Mouse (Mus musculus): ENCODE results near the gene Eras. TPM values are rescaled to one million over a fixed set of nuclear protein-coding genes. Genes with fewer than 3 reads are reported as not detected.

Gene Eras
- not detected in 2 replicates for polyA plus RNA-seq (2011; ENCODE audit: insufficient read length, low read depth, missing spikeins)

DNA sequence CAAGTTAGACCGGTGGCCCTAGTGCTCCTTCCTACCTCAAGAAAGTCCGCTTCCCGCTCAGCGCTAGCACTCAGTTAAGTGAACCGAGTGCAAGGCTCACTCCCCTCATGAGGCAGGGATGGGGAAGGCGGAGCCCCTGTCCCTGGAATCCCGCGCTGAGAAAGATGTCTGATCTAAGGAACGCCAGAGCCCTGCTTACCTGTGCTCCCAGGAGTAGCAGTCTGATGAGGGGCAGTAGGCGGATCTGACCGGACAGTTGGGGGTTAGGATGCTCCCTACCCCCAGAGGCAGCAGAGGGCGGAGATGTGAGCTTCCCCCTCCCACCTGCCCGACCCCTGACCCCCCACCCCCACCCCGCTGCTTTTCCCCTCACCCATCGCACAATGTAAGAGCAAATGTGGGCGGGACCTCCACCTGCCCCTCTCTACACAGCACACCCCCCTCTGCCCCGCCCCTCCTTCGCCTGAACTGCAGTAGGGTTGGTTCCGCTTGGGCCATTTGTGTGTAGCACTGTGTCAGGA lies at the start of gene Eras:
Eras (minus strand) TSS at position 338 of the 521 bp plus-strand sequence.
- Histone ChIP-seq H3K27ac (ENCODE audit: insufficient read depth, low read length) (no peak within 1 kb of the TSS), H3K4me3 (ENCODE audit: insufficient read depth, low read length) (no peak within 1 kb of the TSS), H3K4me1 (ENCODE audit: control insufficient read depth, insufficient read depth, low read length) (no peaks in the 10 kb centered on the region)
- TF ChIP-seq CTCF (IDR thresholded peaks at IDR 0.05; ENCODE audit: borderline replicate concordance, insufficient read depth, low read length) (no peak), POLR2A (IDR thresholded peaks at IDR 0.05; ENCODE audit: low read depth, low read length) (no peak)

GRCm38 (mm10) chrX:7977892-7978291 lies 49.5 kb upstream of the Eras start, which contains the start of gene Gata1:
Gata1 (minus strand) TSS chrX:7978071.
- TF ChIP-seq POLR2A (IDR thresholded peaks at IDR 0.05; ENCODE audit: low read depth, low read length) (no peak), CTCF (IDR thresholded peaks at IDR 0.05; ENCODE audit: borderline replicate concordance, insufficient read depth, low read length) (no peak)
- H3K4me3 ChIP-seq (ENCODE audit: insufficient read depth, low read length), result no peak within 1 kb of the TSS
- H3K4me1 ChIP-seq (ENCODE audit: control insufficient read depth, insufficient read depth, low read length), result no peaks in the 10 kb centered on the region
- no peak within 1 kb of the TSS for H3K27ac ChIP-seq (ENCODE audit: insufficient read depth, low read length)

- TF ChIP-seq CTCF (IDR thresholded peaks at IDR 0.05; ENCODE audit: borderline replicate concordance, insufficient read depth, low read length) (no peak), POLR2A (IDR thresholded peaks at IDR 0.05; ENCODE audit: low read depth, low read length) (no peak)
- Histone ChIP-seq H3K27ac (ENCODE audit: insufficient read depth, low read length) (no peak overlapping the region), H3K4me3 (ENCODE audit: insufficient read depth, low read length) (no peak overlapping the region), H3K4me1 (ENCODE audit: control insufficient read depth, insufficient read depth, low read length) (no peaks in the 10 kb centered on the region)
Measured at GRCm38 (mm10) chrX:7971292-7971691, 42.9 kb upstream of the Eras start.

DNA sequence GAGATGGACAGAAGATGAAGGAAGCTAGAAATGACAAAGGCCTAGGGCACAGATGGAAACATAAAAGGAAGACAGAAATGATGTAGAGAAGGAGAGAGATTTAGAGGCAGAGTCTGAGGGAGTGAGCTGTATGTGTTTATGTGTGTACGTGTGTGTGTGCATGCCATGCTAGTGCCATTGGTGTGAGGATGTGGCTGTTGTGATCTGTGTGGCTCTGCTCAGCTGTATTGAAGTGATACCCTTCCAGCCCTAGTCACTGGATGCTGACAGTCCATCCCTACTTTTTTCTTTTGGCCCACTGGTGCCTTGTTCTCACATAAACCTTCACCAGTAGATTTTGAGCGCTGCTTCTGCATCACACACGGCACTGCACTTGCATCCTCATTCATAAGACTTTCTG lies 40.5 kb upstream of the Eras start:
- Histone ChIP-seq H3K27ac (ENCODE audit: insufficient read depth, low read length) (no peak overlapping the region), H3K4me1 (ENCODE audit: control insufficient read depth, insufficient read depth, low read length) (no peaks in the 10 kb centered on the region), H3K4me3 (ENCODE audit: insufficient read depth, low read length) (no peak overlapping the region)
- no peak for TF ChIP-seq POLR2A (IDR thresholded peaks at IDR 0.05; ENCODE audit: low read depth, low read length)
- TF ChIP-seq CTCF (IDR thresholded peaks at IDR 0.05; ENCODE audit: borderline replicate concordance, insufficient read depth, low read length), result no peak

GRCm38 (mm10) chrX:7968226-7968625 lies 39.8 kb upstream of the Eras start:
- H3K4me1 ChIP-seq (ENCODE audit: control insufficient read depth, insufficient read depth, low read length), result no peaks in the 10 kb centered on the region
- H3K27ac ChIP-seq (ENCODE audit: insufficient read depth, low read length), result no peak overlapping the region
- no peak for TF ChIP-seq POLR2A (IDR thresholded peaks at IDR 0.05; ENCODE audit: low read depth, low read length)
- no peak for TF ChIP-seq CTCF (IDR thresholded peaks at IDR 0.05; ENCODE audit: borderline replicate concordance, insufficient read depth, low read length)
- no peak overlapping the region for H3K4me3 ChIP-seq (ENCODE audit: insufficient read depth, low read length)

GRCm38 (mm10) chrX:7967596-7968201 lies 39.3 kb upstream of the Eras start:
- no peak overlapping the region for H3K27ac ChIP-seq (ENCODE audit: insufficient read depth, low read length)
- TF ChIP-seq POLR2A (IDR thresholded peaks at IDR 0.05; ENCODE audit: low read depth, low read length), result no peak
- no peak overlapping the region for H3K4me3 ChIP-seq (ENCODE audit: insufficient read depth, low read length)
- H3K4me1 ChIP-seq (ENCODE audit: control insufficient read depth, insufficient read depth, low read length), result no peaks in the 10 kb centered on the region

GRCm38 (mm10) chrX:7966161-7966560 lies 37.8 kb upstream of the Eras start:
- no peaks in the 10 kb centered on the region for H3K4me1 ChIP-seq (ENCODE audit: control insufficient read depth, insufficient read depth, low read length)
- no peak overlapping the region for H3K4me3 ChIP-seq (ENCODE audit: insufficient read depth, low read length)
- no peak for TF ChIP-seq POLR2A (IDR thresholded peaks at IDR 0.05; ENCODE audit: low read depth, low read length)
- TF ChIP-seq CTCF (IDR thresholded peaks at IDR 0.05; ENCODE audit: borderline replicate concordance, insufficient read depth, low read length), result no peak
- no peak overlapping the region for H3K27ac ChIP-seq (ENCODE audit: insufficient read depth, low read length)

- no peak overlapping the region for H3K27ac ChIP-seq (ENCODE audit: insufficient read depth, low read length)
- H3K4me1 ChIP-seq (ENCODE audit: control insufficient read depth, insufficient read depth, low read length), result no peaks in the 10 kb centered on the region
- TF ChIP-seq POLR2A (IDR thresholded peaks at IDR 0.05; ENCODE audit: low read depth, low read length), result no peak
- no peak for TF ChIP-seq CTCF (IDR thresholded peaks at IDR 0.05; ENCODE audit: borderline replicate concordance, insufficient read depth, low read length)
- H3K4me3 ChIP-seq (ENCODE audit: insufficient read depth, low read length), result no peak overlapping the region
Measured at GRCm38 (mm10) chrX:7963829-7964626, 35.6 kb upstream of the Eras start.

DNA sequence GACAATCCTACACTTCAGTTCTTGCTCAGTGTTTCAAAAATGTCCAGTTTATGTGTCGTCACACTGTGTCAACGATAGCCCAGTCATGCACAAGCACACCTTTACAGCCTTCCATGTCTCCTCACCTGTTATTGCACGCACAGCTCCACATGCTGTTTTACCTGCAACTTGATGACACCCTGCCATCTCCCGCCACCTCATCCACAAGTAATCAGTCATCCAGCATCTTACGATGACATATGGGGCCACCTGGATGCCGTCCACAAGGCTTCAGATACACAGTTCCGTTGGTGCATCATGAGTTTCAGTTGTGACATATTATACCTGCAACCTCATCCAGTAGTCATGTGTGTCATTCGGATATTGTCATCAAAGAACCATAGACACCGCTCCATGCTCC lies 30.5 kb upstream of the Eras start:
- Histone ChIP-seq H3K4me1 (ENCODE audit: control insufficient read depth, insufficient read depth, low read length) (no peaks in the 10 kb centered on the region), H3K27ac (ENCODE audit: insufficient read depth, low read length) (no peak overlapping the region), H3K4me3 (ENCODE audit: insufficient read depth, low read length) (no peak overlapping the region)
- TF ChIP-seq CTCF (IDR thresholded peaks at IDR 0.05; ENCODE audit: borderline replicate concordance, insufficient read depth, low read length) (no peak), POLR2A (IDR thresholded peaks at IDR 0.05; ENCODE audit: low read depth, low read length) (no peak)

DNA sequence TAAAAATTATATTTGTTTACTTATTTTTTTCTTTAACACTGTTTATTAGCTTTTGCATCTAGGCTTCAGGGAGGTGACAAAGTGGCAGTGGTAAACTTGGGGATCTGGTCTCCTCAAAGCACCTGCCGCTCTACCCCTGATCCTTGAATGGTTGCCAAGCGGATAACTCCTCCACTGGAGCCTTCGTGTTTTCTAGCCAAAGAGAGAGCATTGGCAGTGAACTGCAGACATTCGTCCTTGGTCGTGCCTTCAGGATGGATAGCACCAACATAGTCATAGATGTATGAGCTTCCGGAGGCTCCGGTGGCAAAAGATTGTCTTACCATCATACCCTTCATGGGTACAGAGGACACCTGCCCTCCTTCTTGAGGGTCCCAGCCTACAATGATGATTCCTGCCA lies 21.7 kb upstream of the Eras start:
- H3K4me3 ChIP-seq (ENCODE audit: insufficient read depth, low read length), result no peak overlapping the region
- no peaks in the 10 kb centered on the region for H3K4me1 ChIP-seq (ENCODE audit: control insufficient read depth, insufficient read depth, low read length)
- TF ChIP-seq CTCF (IDR thresholded peaks at IDR 0.05; ENCODE audit: borderline replicate concordance, insufficient read depth, low read length), result no peak
- TF ChIP-seq POLR2A (IDR thresholded peaks at IDR 0.05; ENCODE audit: low read depth, low read length), result no peak
- H3K27ac ChIP-seq (ENCODE audit: insufficient read depth, low read length), result no peak overlapping the region

Measured in embryonic fibroblast, embryonic 13.5 days (primary cell).